Mouse (Mus musculus) cortical plate, adult 2 months (tissue): ENCODE results near the gene Aup1. TPM values are rescaled to one million over a fixed set of nuclear protein-coding genes. Genes with fewer than 3 reads are reported as not detected.
A peak's percentile ranks its signal among the peaks of the same experiment; 100 is the strongest.

ENCODE experiments used
- H3K27ac ChIP-seq: fragments of 200-500 bp; 2 replicates; pipeline ENCODE4 v1.5.1; 2012; ENCODE audit warnings: low read length, control low read depth, inconsistent platforms; ENCODE audit not compliant: insufficient read depth
- H3K4me1 ChIP-seq: fragments of 200-500 bp; 2 replicates; pipeline ENCODE4 v1.6.1; 2011; ENCODE audit warnings: low read length; ENCODE audit not compliant: control insufficient read depth, insufficient read depth
- H3K4me3 ChIP-seq: fragments of 200-500 bp; 2 replicates; pipeline ENCODE4 v1.5.1; 2011; ENCODE audit warnings: mild to moderate bottlenecking, low read length, control low read depth; ENCODE audit not compliant: insufficient read depth
- CTCF ChIP-seq: fragments of 200-500 bp; IDR thresholded peaks from 2 replicates; pipeline ENCODE4 v1.5.1; 2011; ENCODE audit warnings: mild to moderate bottlenecking, control low read depth, low read length; ENCODE audit not compliant: insufficient read depth; ENCODE audit errors: extremely low read depth
- POLR2A ChIP-seq: fragments of 200-500 bp; IDR thresholded peaks from 2 replicates; pipeline ENCODE4 v1.6.1; 2011; ENCODE audit warnings: mild to moderate bottlenecking, low read length, control low read depth; ENCODE audit not compliant: insufficient read depth; ENCODE audit errors: extremely low read depth
- polyA plus RNA-seq: library from polyadenylated mRNA; depleted of rRNA; stranded (reverse); fragments of >200 nt; gene quantifications from 2 replicates; pipeline ENCODE4 v1.2.3, GENCODE M21; 2012; rRNA removed

Gene Aup1
- polyA plus RNA-seq, 1 experiment: 224 TPM

DNA sequence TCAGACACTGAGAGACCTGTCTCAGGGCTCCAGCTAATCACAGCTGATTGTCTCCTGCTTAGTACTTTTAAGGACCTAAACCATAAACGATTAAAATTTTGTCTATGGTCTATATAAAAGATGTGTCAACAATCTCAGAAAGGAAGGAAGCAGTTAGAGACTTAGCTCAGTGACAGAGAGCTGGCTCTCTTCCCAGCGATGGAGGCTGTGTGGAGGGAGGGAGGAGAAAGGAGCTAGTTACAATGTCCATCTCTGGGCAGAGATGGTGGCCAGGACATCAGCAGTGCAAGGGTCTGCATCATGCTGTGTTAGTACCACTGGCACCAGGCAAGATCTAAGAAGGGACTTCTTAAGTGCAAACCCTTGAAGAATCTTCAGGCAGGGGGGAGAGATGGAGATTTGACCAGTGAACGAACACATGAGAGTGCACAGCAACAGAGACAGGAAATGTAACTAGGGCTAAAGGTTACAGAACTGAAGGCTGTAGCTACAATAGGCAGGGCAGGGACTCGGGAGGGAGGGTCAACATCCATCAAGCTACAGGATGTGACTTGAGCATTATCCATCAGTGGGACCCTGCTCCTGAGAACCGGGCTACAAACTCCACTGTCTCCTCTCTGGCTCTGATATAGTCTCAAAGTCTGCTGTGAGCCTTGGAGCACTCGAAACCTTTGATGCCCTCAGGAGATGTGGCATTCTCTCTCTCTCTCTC lies 38.3 kb downstream of the Aup1 start:
- H3K4me3 ChIP-seq: no peak overlapping the region
- no peaks in the 10 kb centered on the region for H3K4me1 ChIP-seq
- H3K27ac ChIP-seq: no peak overlapping the region
- TF ChIP-seq CTCF (no peak), POLR2A (no peak)

DNA sequence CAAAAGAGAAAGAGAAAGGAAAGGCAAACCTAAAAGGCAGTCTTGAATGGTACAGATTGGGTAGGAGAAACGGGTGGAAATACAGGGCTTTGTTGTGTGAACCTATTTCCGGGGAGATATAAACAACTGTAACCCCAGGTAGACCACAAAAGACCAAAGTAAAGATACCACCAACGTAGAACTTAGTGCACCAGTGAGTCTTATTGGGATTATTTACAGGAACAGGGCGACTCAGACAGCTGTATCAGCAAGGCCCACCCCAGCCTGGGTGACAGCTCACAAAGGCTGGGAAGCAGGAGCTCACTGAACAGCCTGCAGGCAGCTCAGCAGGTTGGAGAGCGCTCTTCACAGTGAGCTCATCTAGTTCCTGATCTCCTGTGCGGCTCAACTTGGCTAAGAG lies 41.6 kb downstream of the Aup1 start:
- TF ChIP-seq CTCF: no peak
- Histone ChIP-seq H3K4me3 (no peak overlapping the region), H3K4me1 (no peaks in the 10 kb centered on the region), H3K27ac (no peak overlapping the region)

- TF ChIP-seq CTCF (no peak), POLR2A (no peak)
- Histone ChIP-seq H3K4me1 (peaks cover 2% of the 10 kb centered on the region), H3K4me3 (no peak overlapping the region), H3K27ac (no peak overlapping the region)
These were observed 44.1 kb downstream of the Aup1 start for GRCm38 (mm10) chr6:83098411-83098810.

GRCm38 (mm10) chr6:83101316-83101687 lies 47.0 kb downstream of the Aup1 start, which contains the start of the genes Ccdc142 and Gm42688:
TSS of gene Ccdc142 (plus strand) at chr6:83101601.
TSS of gene Gm42688 (plus strand) at chr6:83101617.
- Histone ChIP-seq H3K4me3 (peak within 1 kb of the TSS; percentile 53), H3K27ac (peak within 1 kb of the TSS; percentile 8), H3K4me1 (peaks cover 4% of the 10 kb centered on the region)
- TF ChIP-seq CTCF (peak; percentile 54), POLR2A (no peak; the same call in 1 of the 2 replicates)

DNA sequence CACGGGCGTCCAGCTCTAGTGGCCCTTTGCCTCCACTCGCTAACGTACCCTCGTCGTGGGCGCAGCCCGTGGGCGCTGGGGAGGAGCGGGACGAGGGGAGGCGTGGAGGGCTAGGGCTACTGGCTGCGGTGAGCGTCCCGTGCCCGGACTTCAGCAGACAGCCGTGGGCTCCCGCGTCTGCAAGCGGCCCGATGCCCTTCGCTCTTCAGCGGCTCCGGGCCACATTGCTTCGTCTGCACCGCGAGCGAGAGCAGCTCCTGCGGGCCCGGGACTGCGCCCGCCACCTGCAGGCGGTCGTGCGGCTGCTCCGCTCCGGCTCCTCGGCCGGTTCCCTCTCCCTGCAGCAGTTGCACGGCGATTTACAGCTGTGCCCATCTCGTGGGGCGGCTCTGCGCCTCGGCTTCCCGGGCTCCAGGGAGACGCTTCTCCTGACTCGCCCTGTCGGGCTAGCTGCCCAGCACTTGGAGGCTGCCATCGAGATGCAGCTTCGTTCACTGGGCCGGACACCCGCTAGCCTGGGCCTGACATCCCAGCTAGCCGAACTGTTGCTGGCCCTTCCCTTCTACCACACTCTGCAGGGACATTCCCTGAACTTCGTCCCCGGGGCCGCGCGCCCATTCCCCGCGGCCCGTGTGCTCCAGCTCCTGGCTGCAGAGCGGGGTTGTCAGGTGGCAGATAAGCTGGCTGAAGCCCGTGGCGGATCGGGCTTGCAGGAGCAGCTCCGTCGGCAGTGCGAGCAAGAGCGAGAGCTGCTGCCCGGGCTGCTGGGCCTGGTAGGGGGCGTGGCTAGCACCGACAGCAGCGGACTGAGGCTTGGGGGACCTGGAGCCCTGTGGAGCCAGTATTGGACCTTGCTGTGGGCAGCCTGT lies 47.6 kb downstream of the Aup1 start:
- Histone ChIP-seq H3K4me3 (peak overlapping the region; percentile 53), H3K27ac (peak overlapping the region; percentile 8), H3K4me1 (peaks cover 4% of the 10 kb centered on the region)
- TF ChIP-seq CTCF (no peak), POLR2A (0 out of 2 replicates have a peak, but pooled peaks have one; percentile 19)

- Histone ChIP-seq H3K4me1 (peaks cover 6% of the 10 kb centered on the region), H3K4me3 (peak overlapping the region; percentile 53), H3K27ac (no peak overlapping the region)
- no peak for TF ChIP-seq POLR2A
- TF ChIP-seq CTCF: no peak
These were observed 48.9 kb downstream of the Aup1 start for GRCm38 (mm10) chr6:83103130-83103650.

GRCm38 (mm10) chr6:83104158-83104557 lies 49.8 kb downstream of the Aup1 start:
- peaks cover 6% of the 10 kb centered on the region for H3K4me1 ChIP-seq
- H3K4me3 ChIP-seq: no peak overlapping the region
- H3K27ac ChIP-seq: no peak overlapping the region
- TF ChIP-seq POLR2A (no peak), CTCF (no peak)

Other genes starting within 250 kb of the Aup1 start
- 33.5 and 33.7 TPM in 2 replicates for gene Sema4f, start 114.8 kb upstream of the Aup1 start, polyA plus RNA-seq
- gene M1ap, start 107.6 kb upstream of the Aup1 start, polyA plus RNA-seq: 0.06 and 0.17 TPM in 2 replicates
- 1.2 and 1.9 TPM in 2 replicates for gene Dok1, start 21.1 kb upstream of the Aup1 start, polyA plus RNA-seq
- gene Loxl3, start 20.3 kb upstream of the Aup1 start, polyA plus RNA-seq: 4.9 and 6.6 TPM in 2 replicates
- 58.8 and 66.9 TPM in 2 replicates for gene Htra2, start 752 bp downstream of the Aup1 start, polyA plus RNA-seq
- gene Dqx1, start 3.3 kb downstream of the Aup1 start, polyA plus RNA-seq: 0.52 and 0.68 TPM in 2 replicates
- not detected in 2 replicates for gene Tlx2, start 15.8 kb downstream of the Aup1 start, polyA plus RNA-seq
- 40.2 and 41.9 TPM in 2 replicates for gene Pcgf1, start 23.3 kb downstream of the Aup1 start, polyA plus RNA-seq
- gene Lbx2, start 31.8 kb downstream of the Aup1 start, polyA plus RNA-seq: 0.40 and 0.42 TPM in 2 replicates
- gene Ccdc142, start 47.1 kb downstream of the Aup1 start, polyA plus RNA-seq: 8.1 and 9.7 TPM in 2 replicates
- 7.8 and 9.7 TPM in 2 replicates for gene Gm42688, start 47.1 kb downstream of the Aup1 start, polyA plus RNA-seq
- gene Mrpl53, start 54.5 kb downstream of the Aup1 start, polyA plus RNA-seq: 95.3 and 98.0 TPM in 2 replicates
- gene Mogs, start 61.0 kb downstream of the Aup1 start, polyA plus RNA-seq: 31.4 and 32.6 TPM in 2 replicates
- 74.4 and 78.5 TPM in 2 replicates for gene Wbp1, start 67.0 kb downstream of the Aup1 start, polyA plus RNA-seq
- gene Ino80b, start 70.9 kb downstream of the Aup1 start, polyA plus RNA-seq: 23.2 and 25.5 TPM in 2 replicates
- gene Rtkn, start 80.9 kb downstream of the Aup1 start, polyA plus RNA-seq: 163 and 169 TPM in 2 replicates
- 29.0 and 34.1 TPM in 2 replicates for gene Wdr54, start 101.9 kb downstream of the Aup1 start, polyA plus RNA-seq
- gene 1700003E16Rik, start 101.9 kb downstream of the Aup1 start, polyA plus RNA-seq: 29.7 and 31.4 TPM in 2 replicates
- 332 and 350 TPM in 2 replicates for gene Dctn1, start 111.4 kb downstream of the Aup1 start, polyA plus RNA-seq
- gene Slc4a5, start 165.3 kb downstream of the Aup1 start, polyA plus RNA-seq: 0.06 and 0.35 TPM in 2 replicates